Mouse (Mus musculus): ENCODE results near the gene Lactbl1.

Gene Lactbl1

GRCm38 (mm10) chr4:136688113-136688512 lies 65.7 kb downstream of the Lactbl1 start:
- DNase-seq, result no peak
